Mouse (Mus musculus): ENCODE data around the gene Wipi2.

GRCm38 (mm10) chr5:142622134-142622533 is 5.4 kb upstream of the Wipi2 start:
- TF ChIP-seq CTCF (IDR thresholded peaks at IDR 0.05; ENCODE audit: low read depth, low read length), result no peak
- TF ChIP-seq GATA2 (IDR thresholded peaks at IDR 0.05; ENCODE audit: borderline replicate concordance, low read depth, low read length), result no peak
